Mouse (Mus musculus): ENCODE data around the gene Frmd4a. TPM values are rescaled to one million over a fixed set of nuclear protein-coding genes. Genes with fewer than 3 reads are reported as not detected.
A peak's percentile ranks its signal among the peaks of the same experiment; 100 is the strongest.
"Not testable (repeated sequence)": the region's sequence is repeated elsewhere in the genome, so short reads cannot be mapped to it uniquely, and the experiment has no call there.

The Frmd4a gene
- polyA plus RNA-seq, 1 experiment from 2014 or later = 72.7 TPM

DNA sequence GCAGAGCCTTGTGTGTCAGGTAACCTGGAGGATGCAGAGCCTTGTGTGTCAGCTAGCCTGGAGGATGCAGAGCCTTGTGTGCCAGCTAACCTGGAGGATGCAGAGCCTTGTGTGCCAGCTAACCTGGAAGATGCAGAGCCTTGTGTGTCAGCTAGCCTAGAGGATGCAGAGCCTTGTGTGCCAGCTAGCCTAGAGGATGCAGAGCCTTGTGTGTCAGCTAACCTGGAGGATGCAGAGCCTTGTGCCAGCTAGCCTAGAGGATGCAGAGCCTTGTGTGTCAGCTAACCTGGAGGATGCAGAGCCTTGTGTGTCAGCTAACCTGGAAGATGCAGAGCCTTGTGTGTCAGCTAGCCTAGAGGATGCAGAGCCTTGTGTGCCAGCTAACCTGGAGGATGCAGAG is 601.6 kb downstream of the Frmd4a start:
- H3K4me1 ChIP-seq; H3K4me2 ChIP-seq (replicated peaks); ATAC-seq (replicated peaks); H3K9me3 ChIP-seq; H3K9ac ChIP-seq (replicated peaks); H3K27ac ChIP-seq (replicated peaks); H3K27me3 ChIP-seq; H3K4me3 ChIP-seq: not testable (repeated sequence)
- H3K36me3 ChIP-seq = peaks cover 13% of the 10 kb centered on the region

GRCm38 (mm10) chr2:4619893-4620593 is 602.5 kb downstream of the Frmd4a start:
- no peak overlapping the region for H3K9ac ChIP-seq (replicated peaks)
- peaks cover 16% of the 10 kb centered on the region for H3K36me3 ChIP-seq
- H3K4me2 ChIP-seq (replicated peaks) = no peak overlapping the region
- no peaks in the 10 kb centered on the region for H3K27me3 ChIP-seq
- ATAC-seq (replicated peaks) = no peak
- H3K4me1 ChIP-seq = no peaks in the 10 kb centered on the region
- H3K4me3 ChIP-seq = no peak overlapping the region
- 49% methylated on average over 6 of the region's 6 CpGs for WGBS
- H3K27ac ChIP-seq (replicated peaks) = no peak overlapping the region
- no peaks in the 10 kb centered on the region for H3K9me3 ChIP-seq

DNA sequence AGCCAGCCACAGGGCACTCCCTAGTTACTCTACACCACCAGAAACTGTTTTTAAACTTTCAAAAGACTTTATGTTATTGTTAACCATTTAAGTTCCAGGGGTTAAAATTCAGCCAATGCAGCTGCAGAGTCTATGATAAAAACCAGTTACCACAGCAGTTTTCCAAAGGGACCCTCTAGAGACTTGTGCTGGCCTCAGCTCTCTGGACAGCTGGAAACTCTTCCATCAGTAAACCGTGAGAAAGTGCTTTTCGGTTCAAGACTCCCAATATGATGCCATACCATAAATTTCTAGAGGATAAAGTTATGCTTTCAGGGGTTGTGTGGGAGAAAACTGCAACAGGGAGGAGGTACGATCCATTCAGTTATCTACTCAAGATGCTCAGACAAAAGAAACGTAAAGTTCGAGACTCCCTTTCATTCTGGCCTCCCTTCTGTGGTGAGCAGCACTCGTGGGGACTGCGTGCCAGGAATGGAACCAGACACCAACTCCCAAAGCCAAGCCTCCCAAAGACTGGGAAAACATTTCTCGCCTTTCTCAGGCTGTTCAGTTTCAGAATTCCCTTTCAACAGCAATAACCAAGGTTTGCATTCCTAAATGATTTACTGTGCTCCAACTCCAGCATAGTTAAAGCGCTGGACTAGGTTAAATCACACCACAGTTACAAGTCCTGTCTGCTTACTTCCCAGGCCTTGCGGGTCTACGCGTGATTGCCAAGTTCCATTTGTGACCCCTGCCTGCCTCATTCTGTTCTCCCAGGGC is 603.3 kb downstream of the Frmd4a start:
- WGBS = 67% methylated on average over 12 of the region's 12 CpGs
- ATAC-seq (replicated peaks) = no peak
- H3K27ac ChIP-seq (replicated peaks) = 0 out of 2 replicates have a peak overlapping the region, but pooled peaks have one; percentile 3

DNA sequence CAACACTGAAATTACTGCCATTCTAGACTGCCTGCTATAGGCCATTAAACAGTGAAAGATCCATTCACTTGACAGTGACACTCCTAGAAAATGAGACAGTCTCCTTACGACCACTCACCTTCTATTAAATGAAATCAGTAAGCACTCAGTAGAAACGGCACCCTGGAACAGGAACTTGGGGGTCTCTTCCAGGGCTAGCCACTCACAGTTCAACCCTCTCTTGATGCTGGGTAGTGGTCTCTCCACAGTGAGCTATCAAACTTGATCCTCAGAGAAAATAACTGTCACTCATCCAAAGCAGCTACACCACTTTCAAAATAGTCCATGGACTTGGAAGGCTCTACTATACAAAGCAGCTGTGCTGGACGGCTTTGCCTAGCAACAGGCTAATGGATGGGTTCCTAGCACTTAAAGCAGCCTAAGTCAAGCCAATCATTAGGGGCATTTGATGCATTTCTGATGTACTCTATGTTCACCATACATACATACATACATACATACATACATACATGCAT is 604.0 kb downstream of the Frmd4a start:
- Histone ChIP-seq H3K36me3 (peaks cover 19% of the 10 kb centered on the region), H3K9me3 (no peaks in the 10 kb centered on the region), H3K4me1 (no peaks in the 10 kb centered on the region), H3K4me3 (no peak overlapping the region), H3K27ac (replicated peaks) (0 out of 2 replicates have a peak overlapping the region, but pooled peaks have one; percentile 3), H3K27me3 (no peaks in the 10 kb centered on the region), H3K4me2 (replicated peaks) (no peak overlapping the region), H3K9ac (replicated peaks) (no peak overlapping the region)
- 83% methylated on average over 3 of the region's 3 CpGs for WGBS
- ATAC-seq (replicated peaks) = no peak

More for the DNA sequence above, 603.3 kb downstream of the Frmd4a start:
- no peaks in the 10 kb centered on the region for H3K27me3 ChIP-seq
- peaks cover 16% of the 10 kb centered on the region for H3K36me3 ChIP-seq
- H3K4me3 ChIP-seq = no peak overlapping the region
- H3K9me3 ChIP-seq = no peaks in the 10 kb centered on the region
- no peak overlapping the region for H3K4me2 ChIP-seq (replicated peaks)
- H3K9ac ChIP-seq (replicated peaks) = no peak overlapping the region
- H3K4me1 ChIP-seq = no peaks in the 10 kb centered on the region

DNA sequence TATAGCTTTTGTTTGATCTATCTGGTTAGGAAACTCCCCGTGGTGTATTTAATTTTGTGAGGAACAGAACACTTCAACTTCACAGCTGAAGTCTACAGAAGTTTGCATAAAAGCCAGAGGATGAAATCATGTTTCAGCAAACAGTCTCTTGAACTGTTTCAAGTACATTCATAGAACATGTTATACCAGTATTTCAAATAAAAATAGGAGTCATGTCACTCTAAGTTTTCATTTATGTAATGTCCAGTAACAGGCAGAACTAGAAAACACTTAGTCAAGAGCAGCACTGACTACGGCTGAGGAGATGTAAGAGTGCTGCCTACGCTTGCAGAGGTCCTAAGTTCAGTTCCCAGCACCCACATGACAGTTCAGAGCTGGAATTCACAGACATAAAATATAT is 609.4 kb downstream of the Frmd4a start:
- Histone ChIP-seq H3K9me3 (no peaks in the 10 kb centered on the region), H3K9ac (replicated peaks) (no peak overlapping the region), H3K4me3 (no peak overlapping the region), H3K36me3 (peaks cover 42% of the 10 kb centered on the region), H3K4me1 (no peaks in the 10 kb centered on the region), H3K27ac (replicated peaks) (no peak overlapping the region), H3K4me2 (replicated peaks) (no peak overlapping the region), H3K27me3 (no peaks in the 10 kb centered on the region)
- ATAC-seq (replicated peaks) = no peak
- 93% methylated on average over 3 of the region's 3 CpGs for WGBS

DNA sequence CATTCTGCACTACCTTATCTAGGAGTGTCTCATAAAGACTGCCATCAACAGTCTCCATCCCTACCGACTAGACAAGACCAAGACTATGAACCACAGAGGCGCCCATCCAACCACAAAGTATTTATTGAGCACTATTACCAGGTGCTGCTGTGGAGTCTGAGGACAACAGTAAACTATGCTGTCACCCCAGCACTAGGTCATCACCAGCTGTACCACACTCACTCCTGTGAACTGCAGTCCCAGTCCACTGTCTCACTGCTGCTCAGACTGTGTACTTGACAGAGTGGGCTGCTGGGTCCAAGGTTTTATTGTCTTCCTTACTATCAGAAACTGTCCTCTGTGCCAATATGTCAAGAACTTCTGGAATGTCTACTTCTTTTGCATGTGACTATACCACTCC is 611.4 kb downstream of the Frmd4a start:
- no peak for ATAC-seq (replicated peaks)
- Histone ChIP-seq H3K4me3 (no peak overlapping the region), H3K36me3 (peaks cover 48% of the 10 kb centered on the region), H3K9me3 (no peaks in the 10 kb centered on the region), H3K27me3 (no peaks in the 10 kb centered on the region), H3K4me1 (no peaks in the 10 kb centered on the region), H3K9ac (replicated peaks) (no peak overlapping the region), H3K4me2 (replicated peaks) (no peak overlapping the region), H3K27ac (replicated peaks) (no peak overlapping the region)
- WGBS = 94% methylated on average over 2 of the region's 2 CpGs

GRCm38 (mm10) chr2:4629470-4629869 is 612.0 kb downstream of the Frmd4a start:
- Histone ChIP-seq H3K4me2 (replicated peaks) (no peak overlapping the region), H3K36me3 (peaks cover 46% of the 10 kb centered on the region), H3K27ac (replicated peaks) (no peak overlapping the region), H3K4me3 (no peak overlapping the region), H3K27me3 (no peaks in the 10 kb centered on the region), H3K9me3 (no peaks in the 10 kb centered on the region), H3K9ac (replicated peaks) (no peak overlapping the region), H3K4me1 (no peaks in the 10 kb centered on the region)
- ATAC-seq (replicated peaks) = no peak
- 91% methylated on average over 11 of the region's 11 CpGs for WGBS

GRCm38 (mm10) chr2:4630197-4630835 is 612.8 kb downstream of the Frmd4a start:
- no peaks in the 10 kb centered on the region for H3K27me3 ChIP-seq
- H3K4me2 ChIP-seq (replicated peaks) = no peak overlapping the region
- WGBS = 95% methylated on average over 10 of the region's 10 CpGs
- no peaks in the 10 kb centered on the region for H3K9me3 ChIP-seq
- no peak overlapping the region for H3K4me3 ChIP-seq
- H3K27ac ChIP-seq (replicated peaks) = no peak overlapping the region
- H3K36me3 ChIP-seq = peaks cover 54% of the 10 kb centered on the region
- no peak for ATAC-seq (replicated peaks)
- no peak overlapping the region for H3K9ac ChIP-seq (replicated peaks)
- no peaks in the 10 kb centered on the region for H3K4me1 ChIP-seq

- Histone ChIP-seq H3K36me3 (peaks cover 78% of the 10 kb centered on the region), H3K4me2 (replicated peaks) (no peak overlapping the region), H3K9me3 (no peaks in the 10 kb centered on the region), H3K4me1 (no peaks in the 10 kb centered on the region), H3K9ac (replicated peaks) (no peak overlapping the region), H3K4me3 (no peak overlapping the region), H3K27ac (replicated peaks) (no peak overlapping the region), H3K27me3 (no peaks in the 10 kb centered on the region)
- 88% methylated on average over 8 of the region's 8 CpGs for WGBS
- no peak for ATAC-seq (replicated peaks)
Observed at GRCm38 (mm10) chr2:4635804-4636203, 618.3 kb downstream of the Frmd4a start.

DNA sequence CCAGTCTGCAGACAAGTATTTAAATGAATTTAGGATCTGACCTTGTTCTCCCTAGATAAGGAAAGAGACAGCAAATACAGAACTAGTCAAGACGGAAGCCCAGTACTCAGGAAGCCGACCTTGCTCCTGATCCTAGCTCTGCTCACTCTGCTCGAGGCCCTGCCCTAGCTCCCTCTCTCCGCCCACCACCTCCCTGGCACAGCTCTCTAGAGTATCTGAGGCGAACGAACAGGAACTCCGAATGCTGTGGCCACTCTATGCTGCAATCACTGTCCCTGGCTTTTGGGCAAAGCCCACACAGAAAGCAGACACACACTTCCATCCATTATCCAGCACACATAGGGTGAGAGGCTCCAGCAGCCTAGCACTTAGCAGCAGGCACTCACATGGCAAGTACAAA is 619.1 kb downstream of the Frmd4a start:
- Histone ChIP-seq H3K27me3 (no peaks in the 10 kb centered on the region), H3K36me3 (peaks cover 77% of the 10 kb centered on the region), H3K4me1 (no peaks in the 10 kb centered on the region), H3K9ac (replicated peaks) (no peak overlapping the region), H3K9me3 (no peaks in the 10 kb centered on the region), H3K27ac (replicated peaks) (no peak overlapping the region), H3K4me2 (replicated peaks) (no peak overlapping the region), H3K4me3 (no peak overlapping the region)
- WGBS = 90% methylated on average over 7 of the region's 7 CpGs
- no peak for ATAC-seq (replicated peaks)

- H3K36me3 ChIP-seq = peaks cover 76% of the 10 kb centered on the region
- H3K4me3 ChIP-seq = no peak overlapping the region
- no peaks in the 10 kb centered on the region for H3K4me1 ChIP-seq
- no peaks in the 10 kb centered on the region for H3K27me3 ChIP-seq
- H3K27ac ChIP-seq (replicated peaks) = no peak overlapping the region
- H3K4me2 ChIP-seq (replicated peaks) = no peak overlapping the region
- H3K9me3 ChIP-seq = no peaks in the 10 kb centered on the region
- ATAC-seq (replicated peaks) = no peak
- H3K9ac ChIP-seq (replicated peaks) = no peak overlapping the region
- WGBS = 89% methylated on average over 3 of the region's 3 CpGs
Observed at GRCm38 (mm10) chr2:4638189-4638588, 620.7 kb downstream of the Frmd4a start.

GRCm38 (mm10) chr2:4645066-4645465 is 627.5 kb downstream of the Frmd4a start:
- 68% methylated on average over 4 of the region's 4 CpGs for whole genome bisulfite sequencing
- H3K36me3 ChIP-seq = peaks cover 49% of the 10 kb centered on the region

More at GRCm38 (mm10) chr2:4645066-4645465, 627.5 kb downstream of the Frmd4a start:
- Histone ChIP-seq H3K4me2 (replicated peaks) (no peak overlapping the region), H3K9me3 (no peaks in the 10 kb centered on the region), H3K4me3 (no peak overlapping the region), H3K4me1 (peaks cover 6% of the 10 kb centered on the region), H3K27me3 (no peaks in the 10 kb centered on the region), H3K9ac (replicated peaks) (no peak overlapping the region), H3K27ac (replicated peaks) (no peak overlapping the region)
- ATAC-seq (replicated peaks) = no peak
